Comparison of ENCODE assay signal across 28 mouse cellular contexts in genomic region chr4:138666521-138666920, GRCm38 (mm10). TPM values are rescaled to one million over a fixed set of nuclear protein-coding genes. Genes with fewer than 3 reads are reported as not detected.
DNase-seq lines count a peak whose midpoint lies in the region; ATAC-seq lines count a peak whose summit lies in the region.
"Had no signal": no experiment of that assay in that cellular context is flagged by ENCODE, and none has a peak within 500 bp of the region (broad histone marks: within the 10 kb centered on the region; RNA-seq: fewer than 3 reads in every experiment).

No protein-coding gene starts in this region.

- peak; percentile 29 to 75 for DNase-seq in adrenal gland, adult (ENCODE audit: inconsistent age in 2 of 2, low spot score in 1 of 2)
- no peak for DNase-seq in adrenal gland, postnatal 4 days (ENCODE audit: low spot score in 2 of 2)
- DNase-seq in midbrain, embryonic 11.5 days (ENCODE audit: low spot score, missing footprints), result peak; percentile 49
- DNase-seq in adrenal gland, postnatal 14 days, result peak; percentile 58
- no peak for DNase-seq in gastrocnemius, postnatal 10 days
- no peak for DNase-seq in embryo, embryonic 9.5 days (ENCODE audit: extremely low spot score)
- DNase-seq in layer of hippocampus, postnatal 14 days (ENCODE audit: low spot score in 2 of 2), result no peak
- DNase-seq: cerebellum, adult 11-12 months; cerebellum, adult 8-10 months; cerebellum, postnatal 10 days; cerebellum, postnatal 36 days; embryo, embryonic 11 days; forebrain, postnatal 0 days; gastrocnemius, adult 2 months; gastrocnemius, postnatal 25 days; heart, adult 18-20 months; heart, postnatal 10 days; heart, postnatal 36 days had no signal

- no peaks in the 10 kb centered on the region for H3K4me1 ChIP-seq in midbrain, embryonic 11.5 days (ENCODE audit: control insufficient read depth, insufficient read depth, low read length)
- no peaks in the 10 kb centered on the region for H3K4me1 ChIP-seq in midbrain, embryonic 15.5 days
- H3K4me1 ChIP-seq: heart, embryonic 12.5 days; heart, embryonic 15.5 days had no signal

- H3K27me3 ChIP-seq in midbrain, embryonic 11.5 days (ENCODE audit: control insufficient read depth, insufficient read depth, low read length), result no peaks in the 10 kb centered on the region
- H3K27me3 ChIP-seq in midbrain, embryonic 15.5 days (replicated peaks), result no peaks in the 10 kb centered on the region
- H3K27me3 ChIP-seq: Patski had no signal

- 84% methylated on average over 10 of the region's 10 CpGs for WGBS in midbrain, embryonic 11.5 days
- 74% methylated on average over 10 of the region's 10 CpGs for WGBS in midbrain, embryonic 15.5 days

- H3K9ac ChIP-seq in midbrain, embryonic 11.5 days (ENCODE audit: low read length), result no peak overlapping the region
- H3K9ac ChIP-seq in midbrain, embryonic 15.5 days, result no peak overlapping the region
- H3K9ac ChIP-seq: forebrain, postnatal 0 days; heart, embryonic 12.5 days; heart, embryonic 15.5 days; hindbrain, embryonic 13.5 days had no signal

- no peak overlapping the region for H3K4me3 ChIP-seq in midbrain, embryonic 11.5 days (ENCODE audit: low read depth, low read length)
- H3K4me3 ChIP-seq in midbrain, embryonic 15.5 days, result no peak overlapping the region
- H3K4me3 ChIP-seq: gastrocnemius, adult 2 months; heart, embryonic 12.5 days; heart, embryonic 15.5 days; hindbrain, embryonic 10.5 days; hindbrain, embryonic 13.5 days had no signal

- ATAC-seq in midbrain, embryonic 11.5 days (ENCODE audit: low FRiP score), result no peak
- ATAC-seq in midbrain, embryonic 15.5 days (replicated peaks), result no peak
- ATAC-seq: forebrain, embryonic 14.5 days; forebrain, postnatal 0 days; hindbrain, embryonic 16.5 days; intestine, embryonic 16.5 days; Patski had no signal

- no peaks in the 10 kb centered on the region for H3K36me3 ChIP-seq in midbrain, embryonic 11.5 days (ENCODE audit: control insufficient read depth, insufficient read depth, low read length)
- no peaks in the 10 kb centered on the region for H3K36me3 ChIP-seq in midbrain, embryonic 15.5 days (replicated peaks)
- H3K36me3 ChIP-seq: heart, embryonic 12.5 days; heart, embryonic 15.5 days; hindbrain, embryonic 10.5 days; hindbrain, embryonic 13.5 days had no signal

- no peak overlapping the region for H3K27ac ChIP-seq in midbrain, embryonic 11.5 days (ENCODE audit: low read depth, low read length)
- no peak overlapping the region for H3K27ac ChIP-seq in midbrain, embryonic 15.5 days
- H3K27ac ChIP-seq: gastrocnemius, adult 2 months; heart, embryonic 15.5 days; hindbrain, embryonic 10.5 days; hindbrain, embryonic 13.5 days had no signal

- H3K4me2 ChIP-seq in midbrain, embryonic 11.5 days, result no peak overlapping the region
- no peak overlapping the region for H3K4me2 ChIP-seq in midbrain, embryonic 15.5 days
- H3K4me2 ChIP-seq: heart, embryonic 12.5 days; heart, embryonic 15.5 days; hindbrain, embryonic 13.5 days had no signal

- H3K9me3 ChIP-seq in midbrain, embryonic 11.5 days (ENCODE audit: control insufficient read depth, low read length), result no peaks in the 10 kb centered on the region
- H3K9me3 ChIP-seq in midbrain, embryonic 15.5 days, result no peaks in the 10 kb centered on the region
- H3K9me3 ChIP-seq: heart, embryonic 12.5 days; heart, embryonic 15.5 days; hindbrain, embryonic 10.5 days; hindbrain, embryonic 13.5 days had no signal

RNA-seq across cellular contexts. Expression of gene Vwa5b1, which starts 30.8 kb away (rescaled TPM):
- total RNA-seq in adrenal gland, postnatal 4 days (2021), result under 1 TPM; 0.56 to 0.78 TPM
- polyA plus RNA-seq in midbrain, embryonic 11.5 days (2014; fragmentation: Nextera tagmentation; extraction: Ambion mirVana), result 0.15 and 0.28 TPM in 2 replicates
- 1.9 and 2.4 TPM in 2 replicates for polyA plus RNA-seq in midbrain, embryonic 15.5 days (2015; fragmentation: Nextera tagmentation; extraction: Ambion mirVana)
- total RNA-seq in adrenal gland, postnatal 14 days (2021), result not detected in 2 replicates
- not detected for total RNA-seq in gastrocnemius, postnatal 10 days (2021)
- 1 to 10 TPM; 1.6 to 3.0 TPM for total RNA-seq in layer of hippocampus, postnatal 14 days (2021)
- total RNA-seq: ES-E14; gastrocnemius, adult 2 months; gastrocnemius, postnatal 25 days; heart, adult 18-20 months; heart, postnatal 36 days had no signal
- polyA plus RNA-seq: heart, embryonic 12.5 days; heart, embryonic 15.5 days had no signal

RNA-seq across cellular contexts. Expression of gene Pla2g2c, which starts 58.1 kb away (rescaled TPM):
- total RNA-seq in adrenal gland, postnatal 4 days (2021), result under 1 TPM; 0.42 to 0.73 TPM
- 0.81 and 0.96 TPM in 2 replicates for polyA plus RNA-seq in midbrain, embryonic 11.5 days (2014; fragmentation: Nextera tagmentation; extraction: Ambion mirVana)
- 0.74 and 1.1 TPM in 2 replicates for polyA plus RNA-seq in midbrain, embryonic 15.5 days (2015; fragmentation: Nextera tagmentation; extraction: Ambion mirVana)
- total RNA-seq in adrenal gland, postnatal 14 days (2021), result not detected in 2 replicates
- total RNA-seq in gastrocnemius, postnatal 10 days (2021), result under 1 TPM in 1 of 2 experiments, not detected in 1; 0.16 TPM
- total RNA-seq in layer of hippocampus, postnatal 14 days (2021), result under 1 TPM in 1 of 2 experiments, not detected in 1; 0.28 TPM
- total RNA-seq: gastrocnemius, adult 2 months; gastrocnemius, postnatal 25 days; heart, postnatal 10 days had no signal
- polyA plus RNA-seq: Patski had no signal

Comparison
In these comparisons a context has a peak if more than half of its experiments do, and no peak if none do; other contexts are left out.
1. DNase-seq: peak in adrenal gland, adult (2 of 2), midbrain, embryonic 11.5 days (single experiment) and adrenal gland, postnatal 14 days (single experiment); none in adrenal gland, postnatal 4 days (0 of 2), gastrocnemius, postnatal 10 days (single experiment), embryo, embryonic 9.5 days (single experiment) and layer of hippocampus, postnatal 14 days (0 of 2).